Comparison of ENCODE assay signal across 8 mouse cellular contexts in genomic region chr17:90454356-90454737, GRCm38 (mm10).
DNase-seq lines count a peak whose midpoint lies in the region; ATAC-seq and TF ChIP-seq lines count a peak whose summit lies in the region.

No protein-coding gene starts in this region.

- no peak for TF ChIP-seq CTCF in kidney, adult 2 months (conservative IDR thresholded peaks at IDR 0.05; ENCODE audit: insufficient read depth, insufficient read length, low read depth, low read length)
- peak; percentile 40; the same call in 1 of the 2 replicates for TF ChIP-seq CTCF in cerebellum, adult 2 months (IDR thresholded peaks at IDR 0.05; ENCODE audit: borderline replicate concordance, insufficient read depth, low read depth, low read length)
- TF ChIP-seq CTCF in liver, postnatal 0 days (IDR thresholded peaks at IDR 0.05; ENCODE audit: low read depth): no peak
- TF ChIP-seq CTCF in stomach, postnatal 0 days (IDR thresholded peaks at IDR 0.05; ENCODE audit: low read depth): no peak

- H3K4me3 ChIP-seq in kidney, adult 2 months (ENCODE audit: insufficient read depth, low read depth, low read length): no peak overlapping the region
- peak overlapping the region; percentile 97 for H3K4me3 ChIP-seq in cerebellum, adult 2 months (replicated peaks; ENCODE audit: insufficient read depth, low read depth, low read length)
- peak overlapping the region; percentile 64 for H3K4me3 ChIP-seq in forebrain, embryonic 14.5 days (ENCODE audit: low read depth, low read length)
- peak overlapping the region; percentile 26; the same call in 1 of the 2 replicates for H3K4me3 ChIP-seq in liver, postnatal 0 days (ENCODE audit: low read depth, low read length)
- peak overlapping the region; percentile 42; the same call in 1 of the 2 replicates for H3K4me3 ChIP-seq in stomach, postnatal 0 days (ENCODE audit: low read depth, low read length)

- TF ChIP-seq EP300 in liver, postnatal 0 days (IDR thresholded peaks at IDR 0.05; ENCODE audit: low read depth): no peak
- no peak for TF ChIP-seq EP300 in stomach, postnatal 0 days (optimal IDR thresholded peaks at IDR 0.05)

- no peaks in the 10 kb centered on the region for H3K9me3 ChIP-seq in forebrain, embryonic 14.5 days (replicated peaks; ENCODE audit: control insufficient read depth, low read length)
- no peaks in the 10 kb centered on the region for H3K9me3 ChIP-seq in liver, postnatal 0 days (ENCODE audit: low read length)
- no peaks in the 10 kb centered on the region for H3K9me3 ChIP-seq in stomach, postnatal 0 days (ENCODE audit: control insufficient read depth, low read length)

- H3K27ac ChIP-seq in kidney, adult 2 months (ENCODE audit: insufficient read depth, low read depth, low read length): no peak overlapping the region
- H3K27ac ChIP-seq in cerebellum, adult 2 months (ENCODE audit: insufficient read depth, low read length): peak overlapping the region; percentile 80
- peak overlapping the region; percentile 87 for H3K27ac ChIP-seq in forebrain, embryonic 14.5 days (ENCODE audit: low read depth, low read length)
- no peak overlapping the region for H3K27ac ChIP-seq in liver, postnatal 0 days (ENCODE audit: low read depth)
- no peak overlapping the region for H3K27ac ChIP-seq in stomach, postnatal 0 days (replicated peaks)

- no peaks in the 10 kb centered on the region for H3K36me3 ChIP-seq in kidney, adult 2 months (ENCODE audit: control insufficient read depth, insufficient read depth, low read length)
- H3K36me3 ChIP-seq in forebrain, embryonic 14.5 days (ENCODE audit: control insufficient read depth, insufficient read depth, low read length): no peaks in the 10 kb centered on the region
- H3K36me3 ChIP-seq in liver, postnatal 0 days (replicated peaks; ENCODE audit: insufficient read depth, low read length): no peaks in the 10 kb centered on the region
- H3K36me3 ChIP-seq in stomach, postnatal 0 days (ENCODE audit: control insufficient read depth, insufficient read depth, low read length): no peaks in the 10 kb centered on the region

- DNase-seq in kidney, postnatal 4 days: peak; percentile 4 to 14
- no peak for DNase-seq in kidney, adult 2 months
- peak; percentile 89 for DNase-seq in cerebellum, adult 2 months
- DNase-seq in forebrain, embryonic 14.5 days (ENCODE audit: low spot score): peak; percentile 51
- peak; percentile 10 for DNase-seq in liver, postnatal 0 days
- DNase-seq in stomach, postnatal 0 days (ENCODE audit: low spot score): no peak

- no peak for TF ChIP-seq POLR2A in kidney, adult 2 months (IDR thresholded peaks at IDR 0.05; ENCODE audit: low read depth, low read length)
- no peak for TF ChIP-seq POLR2A in cerebellum, adult 2 months (IDR thresholded peaks at IDR 0.05; ENCODE audit: borderline replicate concordance, insufficient read depth, low read length)

- no peaks in the 10 kb centered on the region for H3K4me1 ChIP-seq in kidney, adult 2 months (ENCODE audit: control insufficient read depth, insufficient read depth, low read length)
- peaks cover under 1% of the 10 kb centered on the region; the same call in 1 of the 2 replicates for H3K4me1 ChIP-seq in cerebellum, adult 2 months (ENCODE audit: control insufficient read depth, insufficient read depth, low read length)
- H3K4me1 ChIP-seq in forebrain, embryonic 14.5 days (ENCODE audit: control insufficient read depth, insufficient read depth, low read length): no peaks in the 10 kb centered on the region; the same call in 1 of the 2 replicates
- no peaks in the 10 kb centered on the region for H3K4me1 ChIP-seq in liver, postnatal 0 days (ENCODE audit: insufficient read depth)
- no peaks in the 10 kb centered on the region for H3K4me1 ChIP-seq in stomach, postnatal 0 days (replicated peaks; ENCODE audit: control insufficient read depth, insufficient read depth)

- ATAC-seq in forebrain, embryonic 14.5 days: peak; percentile 52
- no peak for ATAC-seq in liver, postnatal 0 days
- no peak for ATAC-seq in stomach, postnatal 0 days (ENCODE audit: low FRiP score, low TSS enrichment)
- ATAC-seq in megakaryocyte progenitor cell, adult 5-6 weeks (replicated peaks; ENCODE audit: poor library complexity): no peak
- no peak for ATAC-seq in inflammation-experienced regulatory T-cells, adult 6 months

- WGBS in kidney, adult 2 months: 4% methylated on average over 15 of the region's 15 CpGs
- WGBS in cerebellum, adult 2 months: 1% methylated on average over 15 of the region's 15 CpGs
- WGBS in forebrain, embryonic 14.5 days: 2% methylated on average over 15 of the region's 15 CpGs
- 3% methylated on average over 15 of the region's 15 CpGs for WGBS in liver, postnatal 0 days (ENCODE audit: insufficient replicate concordance)
- WGBS in stomach, postnatal 0 days: 3% methylated on average over 15 of the region's 15 CpGs

- H3K27me3 ChIP-seq in kidney, adult 2 months (replicated peaks; ENCODE audit: control insufficient read depth, insufficient read depth, low read length): no peaks in the 10 kb centered on the region; the same call in 1 of the 2 replicates
- no peaks in the 10 kb centered on the region for H3K27me3 ChIP-seq in cerebellum, adult 2 months (ENCODE audit: control insufficient read depth, insufficient read depth, low read length)
- H3K27me3 ChIP-seq in forebrain, embryonic 14.5 days (replicated peaks; ENCODE audit: control insufficient read depth, insufficient read depth, low read length): no peaks in the 10 kb centered on the region
- H3K27me3 ChIP-seq in liver, postnatal 0 days (ENCODE audit: insufficient read depth, low read length): peaks cover 27% of the 10 kb centered on the region
- H3K27me3 ChIP-seq in stomach, postnatal 0 days (ENCODE audit: control insufficient read depth, insufficient read depth, low read length): no peaks in the 10 kb centered on the region

- peak overlapping the region; percentile 69 for H3K4me2 ChIP-seq in forebrain, embryonic 14.5 days (ENCODE audit: low read length)
- no peak overlapping the region for H3K4me2 ChIP-seq in liver, postnatal 0 days (ENCODE audit: low read depth, low read length)
- peak overlapping the region; percentile 74 for H3K4me2 ChIP-seq in stomach, postnatal 0 days (replicated peaks; ENCODE audit: low read depth)

- H3K9ac ChIP-seq in forebrain, embryonic 14.5 days (ENCODE audit: low read length): peak overlapping the region; percentile 87
- H3K9ac ChIP-seq in liver, postnatal 0 days (replicated peaks): no peak overlapping the region
- H3K9ac ChIP-seq in stomach, postnatal 0 days (ENCODE audit: low read length): no peak overlapping the region

Comparison
In these comparisons a context has a peak if more than half of its experiments do, and no peak if none do; other contexts are left out.
1. DNase-seq: peak in kidney, postnatal 4 days (2 of 2), cerebellum, adult 2 months (2 of 2), forebrain, embryonic 14.5 days (single experiment) and liver, postnatal 0 days (single experiment); none in kidney, adult 2 months (single experiment) and stomach, postnatal 0 days (single experiment).
2. H3K27ac ChIP-seq: peak in cerebellum, adult 2 months (single experiment) and forebrain, embryonic 14.5 days (single experiment); none in kidney, adult 2 months (single experiment), liver, postnatal 0 days (single experiment) and stomach, postnatal 0 days (single experiment).